Mouse (Mus musculus): Measurements from ENCODE around the gene Agbl5.

DNA sequence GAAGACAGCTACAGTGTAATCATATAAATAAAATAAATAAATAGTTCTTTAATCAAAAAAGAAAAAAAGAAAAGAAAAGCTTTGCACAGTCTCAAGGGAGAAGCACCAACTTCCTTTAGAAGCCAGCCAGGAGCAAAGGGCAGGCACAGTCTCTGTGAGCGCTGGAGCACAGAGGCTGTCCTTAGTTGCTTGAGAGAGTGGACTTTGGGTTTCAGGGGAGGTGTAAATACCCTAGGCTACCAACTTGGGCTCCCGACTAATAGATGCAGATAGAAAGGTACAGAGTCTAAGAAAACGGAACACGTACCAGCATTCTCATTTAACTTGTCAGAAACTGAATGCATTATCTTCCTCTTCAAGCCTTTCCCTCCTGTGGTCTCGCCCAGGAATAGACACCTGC is 60.1 kb downstream of the Agbl5 start:
- TF ChIP-seq CTCF (IDR thresholded peaks at IDR 0.05; ENCODE audit: low read depth), result no peak
- TF ChIP-seq EP300 (optimal IDR thresholded peaks at IDR 0.05), result no peak
